8 mouse cellular contexts compared by ENCODE assay signal in genomic region chr4:155668689-155669597, GRCm38 (mm10). TPM values are rescaled to one million over a fixed set of nuclear protein-coding genes. Genes with fewer than 3 reads are reported as not detected.
DNase-seq lines count a peak whose midpoint lies in the region; ATAC-seq lines count a peak whose summit lies in the region.

Gene Mib2, minus strand, starts transcription at chr4:155669198.

- DNase-seq in adrenal gland, adult 18-20 months (ENCODE audit: low spot score in 2 of 2) = peak; percentile 94 to 96
- DNase-seq in embryo, embryonic 11 days = peak; percentile 100
- DNase-seq in gastrocnemius, postnatal 25 days = peak; percentile 95
- DNase-seq in intestine, embryonic 14.5 days (ENCODE audit: low spot score) = peak; percentile 99
- peak; percentile 97 to 99 for DNase-seq in left cerebral cortex, postnatal 14 days (ENCODE audit: low spot score in 2 of 2)
- DNase-seq in mesoderm, embryonic 11.5 days (ENCODE audit: low read depth, low spot score) = peak; percentile 98
- peak; percentile 96 to 97 for DNase-seq in right cerebral cortex, postnatal 36 days (ENCODE audit: low spot score in 2 of 2)
- DNase-seq in yolk sac, embryonic 10.5 days (ENCODE audit: low spot score) = peak; percentile 96

- peak; percentile 99 for ATAC-seq in intestine, embryonic 14.5 days (replicated peaks; ENCODE audit: low FRiP score, low TSS enrichment, low read depth)

- H3K27me3 ChIP-seq in intestine, embryonic 14.5 days (replicated peaks; ENCODE audit: control insufficient read depth, insufficient read depth, low read length) = no peaks in the 10 kb centered on the region

- peaks cover 14% of the 10 kb centered on the region for H3K36me3 ChIP-seq in intestine, embryonic 14.5 days (ENCODE audit: control insufficient read depth, insufficient read depth, low read length)

- peak within 1 kb of the TSS; percentile 57 for H3K27ac ChIP-seq in intestine, embryonic 14.5 days (ENCODE audit: low read depth)

- H3K4me3 ChIP-seq in intestine, embryonic 14.5 days (ENCODE audit: low read depth, low read length) = peak within 1 kb of the TSS; percentile 82

- H3K4me1 ChIP-seq in intestine, embryonic 14.5 days (replicated peaks; ENCODE audit: control insufficient read depth, insufficient read depth, low read length) = peaks cover 6% of the 10 kb centered on the region; the same call in 1 of the 2 replicates

- peak within 1 kb of the TSS; percentile 72 for H3K9ac ChIP-seq in intestine, embryonic 14.5 days (ENCODE audit: low read length)

- intact Hi-C loops in left cerebral cortex, postnatal 14 days (cut with DNase I) = loop anchor here (5.0 kb wide), 2 partner anchors 38 to 42 kb away; no protein-coding TSS in a partner anchor

- H3K9me3 ChIP-seq in intestine, embryonic 14.5 days (ENCODE audit: control insufficient read depth, low read length) = no peaks in the 10 kb centered on the region

- H3K4me2 ChIP-seq in intestine, embryonic 14.5 days (ENCODE audit: low read length) = peak within 1 kb of the TSS; percentile 88

- under 1% methylated on average over 73 of the region's 73 CpGs for WGBS in intestine, embryonic 14.5 days

RNA-seq across cellular contexts. Expression of gene Mib2, which starts in this region (rescaled TPM):
- total RNA-seq in adrenal gland, adult 18-20 months (2021) = 10 to 100 TPM; 57.1 to 59.7 TPM
- 10 to 100 TPM; 14.4 to 14.5 TPM for total RNA-seq in gastrocnemius, postnatal 25 days (2021)
- 17.4 and 19.7 TPM in 2 replicates for polyA plus RNA-seq in intestine, embryonic 14.5 days (2014; fragmentation: Nextera tagmentation; extraction: Ambion mirVana)
- 100 to 1,000 TPM; 105 TPM for total RNA-seq in left cerebral cortex, postnatal 14 days (2021)

Comparison
In these comparisons a context has a peak if more than half of its experiments do, and no peak if none do; other contexts are left out.
1. Peak in every context shown above with its lines: DNase-seq, ATAC-seq, H3K4me3 ChIP-seq and H3K27ac ChIP-seq.